Mouse (Mus musculus): ENCODE measurements at regions not wholly inside any gene's neighbourhood (a gene's known extent, or its start where the extent isn't known, plus 50 kb on each side); places are given as distances from the start of the nearest gene placed in this dataset.

DNA sequence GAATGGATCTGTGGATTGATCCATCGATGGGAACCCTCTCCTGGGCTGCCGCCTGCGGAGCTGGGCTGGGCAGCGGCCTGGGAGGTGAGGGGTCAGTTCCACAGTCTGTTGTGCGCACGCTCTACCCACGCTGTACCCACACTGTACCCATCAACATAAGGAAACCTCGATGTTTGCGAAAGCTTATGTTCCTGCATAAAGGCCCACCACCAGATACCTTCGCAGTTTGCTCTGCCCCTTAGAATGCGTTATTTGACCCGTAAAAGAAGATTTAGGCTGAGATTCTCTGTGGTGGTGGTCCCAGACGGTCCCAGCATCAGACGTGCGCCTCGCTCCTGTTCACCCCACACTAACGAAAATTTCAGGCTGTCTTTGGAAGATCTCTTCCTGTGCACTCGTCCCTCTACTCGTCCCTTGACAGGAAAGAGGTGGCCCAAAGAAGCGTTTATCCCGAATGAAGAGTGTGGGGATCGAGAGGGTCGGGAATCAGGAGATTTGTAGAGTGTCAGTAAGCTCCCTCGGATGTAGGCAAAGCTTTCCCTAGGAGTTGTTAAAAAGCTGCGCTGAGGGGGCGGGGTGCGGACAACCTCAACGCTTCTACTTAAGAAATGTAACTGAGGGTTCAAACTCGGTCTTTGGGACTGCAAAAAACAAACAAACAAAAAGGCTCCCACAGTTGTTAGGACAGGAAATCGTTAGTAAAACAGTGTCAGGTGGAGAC lies 123.9 kb downstream of the Tmem161b start:
- peak; percentile 26 to 46 for DNase-seq (ENCODE audit: low spot score in 2 of 2)

DNA sequence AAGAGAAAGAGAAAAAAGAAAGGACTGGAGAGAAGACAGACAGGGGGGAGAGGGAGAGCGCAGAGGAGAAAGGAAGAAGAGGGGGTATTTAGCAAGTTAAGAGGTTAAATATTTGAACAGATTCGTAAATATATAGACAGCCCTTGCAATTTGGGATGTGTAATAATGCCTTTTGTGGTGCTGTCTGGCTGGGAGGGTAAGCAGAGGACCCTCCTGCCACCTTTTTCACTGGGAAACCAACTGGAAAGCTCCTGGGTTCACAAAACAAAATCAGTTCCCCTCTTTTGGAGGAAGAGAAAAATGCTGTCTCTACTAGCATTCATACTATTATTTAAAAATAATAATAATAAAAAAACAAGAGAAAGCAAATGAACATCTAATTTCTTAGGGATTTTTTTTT lies 124.5 kb downstream of the Tmem161b start:
- DNase-seq (ENCODE audit: low spot score in 2 of 2) = peak in 1 of 2 experiments; percentile 8

GRCm38 (mm10) chr13:84347181-84347913 lies 125.3 kb downstream of the Tmem161b start:
- peak; percentile 61 to 65 for DNase-seq (ENCODE audit: low spot score in 2 of 2)

DNA sequence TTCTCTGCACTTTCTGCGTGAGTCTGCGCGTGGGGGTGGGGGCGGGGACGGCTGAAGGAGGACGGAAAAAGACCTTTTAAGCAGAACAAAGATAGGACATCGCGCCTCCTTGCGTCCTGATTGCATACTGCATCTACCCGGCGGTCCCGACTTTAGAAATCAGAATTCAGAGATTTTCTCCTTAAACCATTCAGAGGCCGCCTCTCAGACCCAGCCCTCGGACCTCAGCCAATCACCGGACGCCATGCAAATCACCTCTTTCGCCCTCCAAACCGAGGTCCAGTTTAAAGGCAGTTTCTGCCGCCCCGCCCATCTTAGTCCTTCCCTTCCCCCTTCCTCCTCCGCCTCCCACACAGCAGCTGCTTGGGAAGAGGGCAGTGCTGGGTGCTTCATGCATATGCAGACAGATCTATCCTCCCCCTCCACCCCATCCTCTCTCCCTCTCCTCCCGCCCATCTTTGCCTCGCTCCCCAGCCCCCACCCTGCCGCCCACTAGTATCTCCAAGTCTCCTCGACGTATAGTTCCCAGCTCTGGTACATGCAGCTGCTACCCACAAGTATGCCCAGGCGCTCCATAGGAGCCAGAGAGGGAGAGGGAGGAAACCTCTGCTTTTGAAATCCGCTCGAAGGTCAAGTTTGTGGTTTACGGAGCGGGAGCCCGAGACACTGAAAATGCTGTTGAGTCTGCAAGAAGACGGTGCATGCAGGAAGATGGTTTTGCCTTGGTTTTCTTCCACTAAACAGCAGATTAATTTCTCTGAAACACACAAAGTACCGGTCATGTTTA lies 126.0 kb downstream of the Tmem161b start:
- DNase-seq (ENCODE audit: low spot score in 2 of 2) = peak; percentile 97 to 98

DNA sequence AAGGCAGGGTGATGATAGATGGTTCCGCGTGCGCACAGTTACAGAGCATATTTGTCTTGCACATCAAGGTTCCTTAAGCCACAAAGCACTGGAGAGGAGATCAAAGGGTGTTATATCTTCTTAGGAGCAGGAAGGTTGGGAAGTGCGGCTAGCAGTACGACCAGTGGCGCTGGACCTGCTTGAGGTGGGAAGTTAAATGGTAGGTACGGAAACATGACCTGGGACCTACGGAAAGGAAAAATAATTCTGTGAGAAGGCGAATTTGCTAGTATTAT lies 126.5 kb downstream of the Tmem161b start:
- no peak for DNase-seq (ENCODE audit: low spot score in 2 of 2)

DNA sequence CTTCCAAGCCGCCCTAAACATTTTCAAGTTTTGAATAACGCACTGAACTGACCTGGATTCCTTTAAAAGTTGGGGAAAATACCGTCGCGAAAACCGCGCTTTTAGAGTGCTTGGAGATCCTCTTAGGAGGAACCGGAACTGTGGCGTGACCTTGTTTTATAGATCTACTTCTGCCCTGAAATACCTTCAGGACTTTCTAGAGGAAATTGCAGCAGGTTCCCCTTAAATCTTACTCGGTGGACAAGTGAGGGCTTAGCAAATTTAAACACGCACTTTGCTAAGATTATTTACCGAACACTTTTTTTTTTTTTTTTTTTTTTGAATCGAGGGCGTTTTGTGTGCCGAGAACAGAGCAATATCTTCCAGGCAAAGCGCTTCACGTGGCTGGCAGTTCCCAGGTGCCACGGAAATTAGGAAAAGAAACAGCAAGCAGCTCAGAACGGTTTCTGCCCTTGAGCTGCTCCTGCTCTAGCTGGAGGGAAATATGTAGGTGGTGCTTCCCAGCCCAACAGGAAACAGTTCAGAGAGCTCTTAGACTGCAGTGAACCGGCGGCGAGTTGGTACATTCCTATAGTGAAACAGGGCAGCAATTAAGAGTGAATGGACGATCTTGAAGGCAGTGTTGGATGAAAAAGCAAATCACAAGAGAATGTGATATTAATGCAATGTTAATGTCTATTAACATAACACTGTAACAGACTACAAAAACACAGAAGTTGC lies 127.1 kb downstream of the Tmem161b start:
- DNase-seq (ENCODE audit: low spot score in 2 of 2) = peak; percentile 59 to 61

DNA sequence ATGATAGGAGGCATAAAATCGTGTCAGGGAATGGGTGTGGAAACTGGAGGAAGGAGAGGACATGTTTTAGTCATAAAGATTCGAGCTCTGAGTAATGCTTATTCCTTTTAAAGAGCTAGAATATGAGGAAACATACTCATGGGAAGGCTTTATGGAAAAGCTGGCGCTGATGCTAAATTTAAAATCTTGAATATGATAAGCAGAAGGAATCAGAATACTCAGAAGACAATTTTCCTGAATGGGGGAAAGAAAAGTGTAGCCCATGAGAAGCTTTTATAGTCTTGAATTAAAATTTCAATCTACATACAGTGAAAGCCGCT lies 127.6 kb downstream of the Tmem161b start:
- no peak for DNase-seq (ENCODE audit: low spot score in 2 of 2)

DNA sequence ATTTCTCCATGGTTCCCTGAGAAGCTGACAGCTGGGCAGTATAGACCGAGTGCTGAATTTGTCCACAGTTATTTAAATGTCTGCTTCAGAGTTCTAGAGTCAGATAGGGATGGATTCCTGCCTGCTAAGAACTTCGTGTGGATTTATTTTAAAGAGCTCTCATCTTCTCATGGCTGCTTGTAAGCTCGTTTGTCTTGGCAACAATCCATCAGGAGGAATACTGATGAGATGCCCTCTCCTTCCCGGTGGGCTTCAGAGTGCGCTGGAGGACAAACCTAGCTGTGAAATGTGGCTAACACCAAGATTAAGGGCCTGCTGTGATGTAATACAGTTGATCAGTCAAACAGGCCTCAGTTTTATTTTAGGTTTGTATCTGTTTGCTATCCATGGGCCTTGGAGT lies 128.7 kb downstream of the Tmem161b start:
- DNase-seq (ENCODE audit: low spot score in 2 of 2) = peak in 1 of 2 experiments; percentile 9

GRCm38 (mm10) chr13:84356455-84356854 lies 134.4 kb downstream of the Tmem161b start:
- DNase-seq (ENCODE audit: low spot score in 2 of 2) = no peak

GRCm38 (mm10) chr13:84360536-84360935 lies 138.4 kb downstream of the Tmem161b start:
- no peak for DNase-seq (ENCODE audit: low spot score in 2 of 2)

DNA sequence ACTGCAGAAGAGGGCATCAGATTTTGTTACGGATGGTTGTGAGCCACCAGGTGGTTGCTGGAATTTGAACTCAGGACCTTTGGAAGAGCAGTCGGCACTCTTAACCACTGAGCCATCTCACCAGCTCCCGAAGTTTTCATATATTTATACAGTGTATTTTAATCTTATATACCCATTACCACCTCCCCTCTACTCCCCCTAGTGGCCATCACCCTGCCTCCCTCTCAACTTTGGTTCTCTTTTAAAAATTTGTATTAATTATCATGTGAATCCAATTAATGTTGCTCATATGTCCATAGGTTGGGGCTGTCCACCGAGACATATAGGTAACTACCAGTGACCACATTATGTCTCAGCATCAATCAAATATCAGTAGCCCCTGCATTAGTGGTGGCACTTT lies 142.0 kb downstream of the Tmem161b start:
- no peak for DNase-seq (ENCODE audit: low spot score in 2 of 2)

- DNase-seq (ENCODE audit: low spot score in 2 of 2) = no peak
Observed at GRCm38 (mm10) chr13:84365503-84365902, 143.4 kb downstream of the Tmem161b start.

DNA sequence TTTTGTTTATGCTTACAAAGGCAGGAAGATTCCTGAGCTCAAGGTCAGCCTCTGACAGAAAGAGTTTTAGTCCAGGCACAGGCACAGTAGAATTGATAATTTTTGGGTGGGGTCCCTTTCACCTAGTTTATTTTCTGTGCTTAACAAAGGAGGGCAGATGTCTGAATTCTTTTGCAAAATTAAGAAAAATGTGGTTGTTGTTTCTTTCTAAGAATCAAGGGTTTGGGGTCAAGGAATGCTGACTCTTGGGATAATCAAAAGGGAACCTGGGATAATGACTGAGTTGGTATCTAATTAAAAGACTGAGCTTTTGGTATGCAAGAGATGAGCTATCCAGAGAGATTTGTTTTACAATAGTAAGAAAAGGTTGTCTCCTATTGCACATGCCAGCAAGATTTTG lies 143.9 kb downstream of the Tmem161b start:
- no peak for DNase-seq (ENCODE audit: low spot score in 2 of 2)

- DNase-seq (ENCODE audit: low spot score in 2 of 2) = no peak
Observed at GRCm38 (mm10) chr13:84366839-84367238, 144.7 kb downstream of the Tmem161b start.

- DNase-seq (ENCODE audit: low spot score in 2 of 2) = no peak
Observed at GRCm38 (mm10) chr13:84368225-84368624, 146.1 kb downstream of the Tmem161b start.

DNA sequence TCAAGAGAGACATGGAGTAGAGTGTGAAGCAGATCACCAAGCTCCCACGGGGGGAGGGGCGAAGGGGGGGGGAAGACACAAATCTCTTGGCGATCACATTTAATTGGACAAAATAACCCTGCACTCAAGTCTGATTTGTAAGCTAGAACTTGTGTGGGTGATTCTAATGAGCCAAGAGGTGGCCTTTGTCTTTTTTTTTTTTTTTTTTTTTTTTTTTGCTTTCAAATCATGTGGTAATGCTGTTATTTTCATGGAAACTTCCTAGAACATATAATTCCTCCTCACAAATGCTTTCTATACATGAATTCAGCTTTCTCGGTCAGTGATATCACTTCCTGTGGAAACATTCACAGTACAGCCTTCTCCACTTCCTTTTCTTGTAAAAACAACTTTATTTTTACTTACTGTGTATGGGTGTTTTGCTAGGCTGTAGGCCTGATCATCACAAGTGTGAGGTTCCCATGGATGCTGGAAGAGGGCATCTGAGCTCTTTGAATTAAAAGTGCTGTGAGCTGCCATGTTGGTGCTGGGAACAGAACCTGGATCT lies 152.7 kb downstream of the Tmem161b start:
- no peak for DNase-seq (ENCODE audit: low spot score in 2 of 2)

DNA sequence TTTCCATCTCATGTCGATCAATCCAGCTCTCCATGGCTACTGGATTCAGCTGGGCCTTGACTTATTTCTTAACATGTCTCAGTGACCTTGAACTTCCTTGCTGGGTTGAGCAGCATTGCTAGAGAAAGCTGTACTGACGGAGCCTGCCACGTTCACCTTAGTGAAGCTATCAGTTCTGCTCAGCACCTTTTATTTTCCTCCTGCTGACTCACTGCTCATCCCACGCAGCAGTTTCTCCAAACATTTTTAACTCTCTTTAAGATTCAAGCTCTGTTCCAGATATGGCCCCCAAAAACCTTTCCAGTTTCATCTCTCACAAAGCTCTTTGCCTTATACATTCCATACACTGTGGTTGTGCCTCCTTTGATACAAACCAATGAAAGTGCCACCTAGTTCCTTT lies 153.8 kb downstream of the Tmem161b start:
- DNase-seq (ENCODE audit: low spot score in 2 of 2) = no peak

DNA sequence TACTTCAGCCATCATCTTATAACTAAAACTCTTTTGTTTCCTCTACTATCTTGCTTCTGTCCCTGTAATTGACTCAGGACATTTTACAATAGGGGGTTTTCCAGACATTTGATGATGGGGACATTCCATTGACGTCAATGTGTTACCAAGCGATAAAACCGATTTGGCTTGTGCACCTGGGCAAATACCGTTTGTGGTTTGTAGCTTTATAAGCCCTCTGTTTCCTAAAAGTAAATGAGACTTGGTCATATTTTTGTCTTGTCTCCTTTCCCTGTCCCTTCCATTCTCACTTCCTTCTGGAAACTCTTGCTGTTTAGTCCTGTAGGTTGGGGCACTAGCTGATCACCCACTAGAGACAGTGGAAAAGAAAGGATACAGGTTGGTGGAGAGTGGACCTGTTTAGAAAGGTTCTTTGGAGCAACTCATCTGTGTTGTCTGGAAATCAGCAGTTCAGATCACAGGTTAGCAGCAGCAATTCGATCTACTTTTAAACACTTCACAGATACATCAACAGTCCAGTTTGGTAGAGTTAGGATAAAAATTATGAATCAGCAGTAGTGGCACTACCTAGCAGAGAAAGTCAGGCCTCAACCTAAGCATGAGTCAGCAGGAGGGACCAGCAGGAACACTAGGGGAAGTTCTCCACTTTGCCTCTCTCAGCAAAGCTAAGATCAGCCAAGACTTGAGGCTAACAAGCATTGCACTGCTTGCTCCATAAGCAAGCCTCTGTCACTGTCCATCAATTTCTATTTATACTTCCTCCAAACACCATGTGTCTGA lies 156.6 kb downstream of the Tmem161b start:
- DNase-seq (ENCODE audit: low spot score in 2 of 2) = no peak

GRCm38 (mm10) chr13:84391554-84391953 lies 169.5 kb downstream of the Tmem161b start:
- no peak for DNase-seq (ENCODE audit: low spot score in 2 of 2)

GRCm38 (mm10) chr13:84398476-84399344 lies 176.6 kb downstream of the Tmem161b start:
- no peak for DNase-seq (ENCODE audit: low spot score in 2 of 2)
